Mouse (Mus musculus) adipocyte (in vitro differentiated cells): ENCODE data around the gene Trim10.
"Not testable (repeated sequence)": the region's sequence is repeated elsewhere in the genome, so short reads cannot be mapped to it uniquely, and the experiment has no call there.

Experiments
- DNase-seq: peaks from one replicate; pipeline ENCODE4 v3.0.0-alpha.2; 2016; ENCODE audit warnings: low spot score

The Trim10 gene

GRCm38 (mm10) chr17:36858181-36858580, 11.2 kb upstream of the Trim10 start:
- no peak for DNase-seq

DNA sequence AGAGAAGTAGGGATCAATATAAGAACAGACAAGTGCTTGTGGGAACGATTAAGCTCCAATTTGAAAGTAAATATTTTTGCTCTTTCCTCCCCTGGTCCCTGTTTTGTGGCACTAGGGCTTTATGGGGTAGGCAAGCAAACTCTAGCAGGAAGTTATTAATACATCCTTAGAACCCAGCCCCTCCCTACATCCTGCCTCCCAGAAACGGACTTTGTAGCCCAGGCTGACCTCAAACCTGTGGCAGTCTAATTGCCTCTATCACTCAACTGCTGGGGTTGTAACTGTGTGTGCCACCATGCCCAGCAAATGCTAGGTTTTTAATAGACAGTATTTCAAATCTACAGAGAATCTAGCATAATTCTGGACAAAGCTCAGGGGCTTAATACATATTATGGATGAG, 7.7 kb upstream of the Trim10 start:
- DNase-seq = no peak

DNA sequence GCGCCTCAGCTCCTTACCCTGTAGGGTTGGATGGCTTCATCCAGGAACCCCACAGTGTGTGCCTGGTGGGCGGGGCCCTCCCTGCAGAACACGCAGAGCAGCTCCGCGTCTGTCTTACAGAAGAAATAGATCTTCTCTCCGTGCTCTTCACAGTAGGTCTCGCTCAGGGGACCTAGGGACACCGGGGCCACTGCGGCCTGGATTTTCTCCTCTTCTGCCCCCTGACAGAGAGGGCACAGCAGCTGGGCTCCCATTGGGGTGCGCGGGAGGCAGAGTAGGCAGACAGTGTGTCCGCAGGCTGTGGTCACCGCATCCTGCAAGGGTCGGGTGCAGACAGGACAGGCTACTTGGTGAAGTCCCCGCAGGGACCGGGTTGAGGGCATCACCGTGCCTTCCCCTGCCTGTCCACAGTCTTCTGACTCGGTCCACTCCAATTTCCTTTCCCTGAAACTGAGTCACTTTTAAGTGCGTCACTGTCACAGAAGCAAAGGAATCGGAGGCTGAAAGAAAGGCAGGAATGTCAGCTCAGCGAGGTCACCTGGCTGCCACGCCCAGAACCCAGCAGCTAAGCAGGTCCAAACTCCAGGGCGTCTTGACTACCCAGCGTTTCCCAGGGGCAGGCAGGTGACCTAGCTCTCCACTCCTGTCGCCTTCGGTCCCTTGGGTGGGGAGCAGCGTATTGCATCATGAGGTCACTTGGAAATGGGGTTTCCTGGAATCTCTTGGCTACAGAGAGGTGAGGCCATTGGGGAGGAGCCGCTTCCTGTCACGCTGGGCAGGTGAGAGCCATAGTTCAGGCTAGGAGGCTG, 2.5 kb upstream of the Trim10 start, which contains the start of gene Trim15:
Trim15 (minus strand) TSS at position 492 of the 809 bp plus-strand sequence.
- no peak for DNase-seq

- DNase-seq = no peak
Observed at GRCm38 (mm10) chr17:36868836-36869235, 538 bp upstream of the Trim10 start.

- no peak for DNase-seq
Observed at GRCm38 (mm10) chr17:36869955-36870810, 809 bp downstream of the Trim10 start.

GRCm38 (mm10) chr17:36874636-36875035, 5.3 kb downstream of the Trim10 start:
- no peak for DNase-seq

- DNase-seq = no peak
Observed at GRCm38 (mm10) chr17:36883350-36883749, 14.0 kb downstream of the Trim10 start.

DNA sequence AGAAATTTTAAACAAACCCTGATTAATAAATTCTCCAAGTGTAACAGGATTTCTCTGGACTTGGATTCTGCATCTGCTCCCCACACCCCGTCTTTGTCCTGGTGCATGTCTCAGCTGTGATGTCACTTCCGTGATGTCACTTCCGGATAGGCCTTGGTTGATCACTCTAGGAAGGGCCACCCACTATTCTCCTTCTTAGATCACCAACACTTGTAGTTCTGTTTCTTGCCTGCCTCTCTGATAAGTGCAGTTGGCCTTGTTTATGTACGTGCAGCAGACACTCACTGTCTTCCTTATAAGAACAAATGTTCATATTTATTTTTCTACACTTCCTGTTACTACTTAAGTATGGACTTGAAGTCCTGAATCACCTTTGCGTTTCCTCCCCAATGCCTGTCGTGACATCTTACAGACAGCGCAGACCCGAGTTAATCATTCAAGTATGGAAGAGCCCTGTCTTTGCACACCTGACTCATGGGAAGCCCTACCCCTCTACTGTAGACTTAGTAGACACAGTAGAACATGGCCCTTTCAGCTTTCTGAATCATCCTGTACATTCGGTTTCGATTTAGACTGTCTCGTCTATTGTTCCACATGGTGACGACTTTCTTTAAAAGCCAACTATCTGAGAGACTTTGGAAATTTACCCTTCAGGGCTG, 15.9 kb downstream of the Trim10 start:
- no peak for DNase-seq

GRCm38 (mm10) chr17:36890073-36890903, 20.9 kb downstream of the Trim10 start, which contains the start of gene Trim40:
Gene Trim40 (minus strand): TSS chr17:36890123.
- DNase-seq = no peak

DNA sequence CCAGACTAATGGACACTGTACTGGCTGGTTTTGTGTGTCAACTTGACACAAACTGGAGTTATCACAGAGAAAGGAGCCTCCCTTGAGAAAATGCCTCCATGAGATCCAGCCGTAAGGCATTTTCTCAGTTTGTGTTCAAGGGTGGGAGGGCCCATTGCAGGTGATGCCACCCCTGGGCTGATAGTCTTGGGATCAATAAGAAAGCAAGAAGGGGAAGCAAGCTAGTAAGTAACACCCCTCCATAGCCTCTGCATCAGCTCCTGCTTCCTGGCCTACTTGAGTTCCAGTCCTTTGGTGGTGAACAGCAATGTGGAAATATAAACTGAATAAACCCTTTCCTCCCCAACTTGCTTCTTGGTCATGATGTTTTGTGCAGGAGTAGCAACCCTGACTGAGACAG, 22.1 kb downstream of the Trim10 start:
- DNase-seq = not testable (repeated sequence)

DNA sequence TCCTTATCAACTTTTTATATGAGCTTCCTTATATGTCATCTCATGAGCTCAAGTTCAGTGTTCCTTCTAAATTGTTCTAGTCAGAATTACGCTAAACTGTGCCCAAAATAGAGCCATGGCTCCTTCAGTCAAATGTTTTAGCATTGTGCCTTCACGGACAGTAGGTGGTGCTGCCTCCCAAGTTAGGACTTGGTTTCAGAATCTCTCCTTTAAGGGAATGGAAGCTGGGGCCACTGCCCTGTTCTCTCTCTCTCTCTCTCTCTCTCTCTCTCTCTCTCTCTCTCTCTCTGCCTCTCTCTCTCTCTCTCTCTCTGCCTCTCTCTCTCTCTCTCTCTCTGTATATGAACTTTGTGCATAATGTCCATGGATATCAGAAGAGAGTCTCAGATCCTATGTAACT, 23.0 kb downstream of the Trim10 start:
- DNase-seq = peak; percentile 75

DNA sequence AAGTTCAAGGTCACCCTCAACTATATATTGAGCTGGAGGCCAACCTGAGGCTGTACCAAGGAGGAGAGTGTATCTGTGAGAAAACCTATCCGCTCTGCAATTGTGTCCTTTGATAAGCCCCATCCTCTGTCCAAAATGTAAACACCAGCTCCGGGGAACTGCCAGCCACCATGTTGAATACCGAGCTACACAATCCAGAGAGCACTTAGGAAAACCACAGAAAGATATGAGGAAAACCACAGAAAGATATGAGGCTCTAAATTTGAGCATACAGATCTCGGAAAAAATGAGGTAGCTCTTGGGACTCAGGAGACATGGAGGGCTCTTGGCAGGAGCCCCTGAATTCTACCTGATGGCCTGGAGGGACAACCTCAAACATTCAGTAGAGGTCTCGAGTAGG, 24.0 kb downstream of the Trim10 start:
- DNase-seq = no peak

DNA sequence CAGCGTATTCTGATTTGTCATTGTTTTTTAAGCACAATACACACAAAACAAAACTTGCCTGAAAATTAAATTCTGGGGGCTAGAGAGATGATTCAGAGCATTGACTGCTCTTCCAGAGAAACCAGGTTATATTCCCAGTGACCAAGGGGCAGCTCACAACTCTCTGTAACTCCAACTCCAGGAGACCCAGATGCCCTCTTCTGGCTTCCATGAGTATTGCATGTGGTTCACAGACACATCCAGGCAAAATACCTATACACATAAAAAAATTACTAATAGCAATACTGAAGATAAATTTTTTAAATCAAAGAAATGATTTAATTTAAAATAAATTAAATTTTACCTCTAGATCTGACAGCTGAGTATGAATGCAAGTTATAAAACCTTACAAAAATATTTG, 27.2 kb downstream of the Trim10 start:
- peak; percentile 63 for DNase-seq

- DNase-seq = no peak
Observed at GRCm38 (mm10) chr17:36897065-36897464, 27.7 kb downstream of the Trim10 start.

- DNase-seq = no peak
Observed at GRCm38 (mm10) chr17:36897552-36898205, 28.3 kb downstream of the Trim10 start, which contains the start of gene Trim31. Gene Trim31 (plus strand): TSS chr17:36898118.

DNA sequence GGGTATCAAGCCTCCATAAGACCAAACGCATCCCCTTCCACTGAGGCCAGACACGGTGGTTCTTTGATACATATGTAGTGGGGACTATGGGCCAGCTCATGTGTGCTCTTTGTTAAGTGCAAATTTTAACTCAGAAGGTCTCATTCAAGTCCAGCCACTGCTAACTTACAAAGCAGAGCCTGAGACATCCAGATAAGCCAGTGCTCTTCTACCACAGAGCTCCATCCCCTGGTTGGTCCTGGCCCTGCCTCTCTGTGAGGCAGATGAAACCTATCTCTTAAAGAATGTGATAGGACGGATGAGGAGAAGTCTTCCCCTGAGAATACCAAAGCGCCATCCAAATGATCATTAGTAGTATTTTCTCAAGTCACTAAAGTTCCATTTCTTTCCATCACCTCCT, 30.0 kb downstream of the Trim10 start:
- DNase-seq = no peak

GRCm38 (mm10) chr17:36900001-36900400, 30.6 kb downstream of the Trim10 start:
- no peak for DNase-seq

DNA sequence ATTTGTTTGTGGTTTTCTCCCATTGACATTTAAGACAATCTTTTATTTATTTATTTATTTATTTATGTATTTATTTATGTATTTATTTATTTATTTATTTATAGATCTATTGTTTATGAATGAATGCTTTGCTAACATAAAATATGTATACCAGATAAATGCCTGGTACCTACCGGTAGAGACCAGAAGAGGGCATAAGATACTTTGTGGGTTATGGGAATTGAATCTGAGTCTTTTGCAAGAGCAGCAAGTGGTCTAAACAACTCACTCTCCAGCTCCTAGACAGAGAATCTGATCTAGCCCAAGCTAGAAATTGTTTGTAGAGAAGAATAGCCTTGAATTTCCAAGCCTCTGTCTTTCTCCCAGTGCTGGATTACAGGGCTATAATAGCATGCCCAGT, 31.3 kb downstream of the Trim10 start:
- no peak for DNase-seq

- DNase-seq = peak; percentile 40
Observed at GRCm38 (mm10) chr17:36903651-36904050, 34.3 kb downstream of the Trim10 start.

DNA sequence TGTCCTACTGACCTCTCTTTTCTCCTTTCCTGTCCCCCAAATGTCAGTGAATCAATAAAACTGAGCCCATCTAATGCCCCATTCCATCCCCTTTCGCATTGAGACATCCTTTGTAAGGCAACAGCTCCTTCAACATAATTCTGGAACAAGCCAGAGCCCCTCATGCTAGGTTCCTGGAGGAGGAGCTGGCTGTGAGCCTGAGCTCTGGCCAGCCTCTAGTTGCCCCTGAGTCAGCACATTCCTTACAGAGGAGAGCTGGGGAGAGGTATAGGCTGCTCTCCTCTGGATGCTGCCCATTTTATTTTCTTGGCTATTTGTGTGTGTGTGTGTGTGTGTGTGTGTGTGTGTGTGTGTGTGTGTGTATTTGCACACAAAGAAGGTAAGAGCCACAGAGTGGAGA, 38.9 kb downstream of the Trim10 start:
- no peak for DNase-seq

GRCm38 (mm10) chr17:36909802-36910201, 40.4 kb downstream of the Trim10 start:
- no peak for DNase-seq
